Mouse (Mus musculus): ENCODE results near the gene Rabl6.
"Not testable (repeated sequence)": the region's sequence is repeated elsewhere in the genome, so short reads cannot be mapped to it uniquely, and the experiment has no call there.

DNA sequence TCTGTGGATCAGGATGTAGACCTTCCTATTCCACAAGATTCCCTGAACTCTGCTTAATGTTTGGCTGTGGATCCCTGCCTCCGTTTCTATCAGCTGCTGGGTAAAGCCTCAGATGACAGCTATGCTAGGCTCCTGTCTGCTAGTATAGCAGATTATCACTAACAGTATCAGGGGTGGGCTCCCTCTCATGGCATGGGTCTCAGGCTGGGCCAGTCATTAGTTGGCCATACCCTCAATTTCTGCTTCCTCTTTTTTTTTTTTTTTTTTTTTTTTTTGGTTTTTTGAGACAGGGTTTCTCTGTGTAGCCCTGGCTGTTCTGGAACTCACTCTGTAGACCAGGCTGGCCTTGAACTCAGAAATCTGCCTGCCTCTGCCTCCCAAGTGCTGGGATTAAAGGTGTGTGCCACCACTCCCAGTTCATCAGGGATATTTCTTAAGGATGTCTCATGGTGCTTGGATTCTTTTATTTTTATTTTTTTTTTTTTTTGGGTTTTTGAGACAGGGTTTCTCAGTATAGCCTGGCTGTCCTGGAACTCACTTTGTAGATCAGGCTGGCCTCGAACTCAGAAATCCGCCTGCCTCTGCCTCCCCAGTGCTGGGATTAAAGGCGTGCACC is 55.0 kb downstream of the Rabl6 start:
- TF ChIP-seq POLR2A (IDR thresholded peaks at IDR 0.05; ENCODE audit: borderline replicate concordance, extremely low read depth, insufficient read depth, insufficient read length, poor library complexity, severe bottlenecking); CTCF (IDR thresholded peaks at IDR 0.05; ENCODE audit: borderline replicate concordance, extremely low read depth, insufficient read depth, insufficient read length): not testable (repeated sequence)

Data from brain, embryonic 14.5 days (tissue).